Mouse (Mus musculus) spleen, postnatal 4 days (tissue): Measurements from ENCODE around the gene Sptbn1.
"Not testable (repeated sequence)": the region's sequence is repeated elsewhere in the genome, so short reads cannot be mapped to it uniquely, and the experiment has no call there.

ENCODE experiments used
- DNase-seq, 2 experiments: peaks; one replicate each; pipeline ENCODE4 v3.0.0; 2022; ENCODE audit warnings: low spot score in 2 of 2

Gene Sptbn1

GRCm38 (mm10) chr11:30256491-30256890 lies 11.5 kb downstream of the Sptbn1 start:
- DNase-seq, result no peak

GRCm38 (mm10) chr11:30255211-30255610 lies 12.8 kb downstream of the Sptbn1 start:
- DNase-seq, result not testable (repeated sequence)

- no peak for DNase-seq
These were observed 16.6 kb downstream of the Sptbn1 start for GRCm38 (mm10) chr11:30251294-30251904.

- DNase-seq, result no peak
These were observed 18.4 kb downstream of the Sptbn1 start for GRCm38 (mm10) chr11:30249452-30250016.

GRCm38 (mm10) chr11:30247106-30247505 lies 20.9 kb downstream of the Sptbn1 start:
- DNase-seq, result no peak

- no peak for DNase-seq
These were observed 21.8 kb downstream of the Sptbn1 start for GRCm38 (mm10) chr11:30246161-30246560.

- no peak for DNase-seq
These were observed 23.8 kb downstream of the Sptbn1 start for GRCm38 (mm10) chr11:30244172-30244571.

GRCm38 (mm10) chr11:30243591-30243990 lies 24.4 kb downstream of the Sptbn1 start:
- no peak for DNase-seq

GRCm38 (mm10) chr11:30240861-30241260 lies 27.1 kb downstream of the Sptbn1 start:
- DNase-seq, result no peak

- DNase-seq, result no peak
These were observed 30.0 kb downstream of the Sptbn1 start for GRCm38 (mm10) chr11:30237960-30238359.

- no peak for DNase-seq
These were observed 31.2 kb downstream of the Sptbn1 start for GRCm38 (mm10) chr11:30236681-30237242.

- no peak for DNase-seq
These were observed 32.3 kb downstream of the Sptbn1 start for GRCm38 (mm10) chr11:30235666-30236065.

- no peak for DNase-seq
These were observed 32.8 kb downstream of the Sptbn1 start for GRCm38 (mm10) chr11:30235218-30235617.

GRCm38 (mm10) chr11:30233946-30234345 lies 34.0 kb downstream of the Sptbn1 start:
- no peak for DNase-seq

- no peak for DNase-seq
These were observed 35.9 kb downstream of the Sptbn1 start for GRCm38 (mm10) chr11:30232082-30232481.

- DNase-seq, result no peak
These were observed 36.6 kb downstream of the Sptbn1 start for GRCm38 (mm10) chr11:30231336-30231735.

- no peak for DNase-seq
These were observed 37.6 kb downstream of the Sptbn1 start for GRCm38 (mm10) chr11:30230330-30230771.

- DNase-seq, result no peak
These were observed 41.2 kb downstream of the Sptbn1 start for GRCm38 (mm10) chr11:30226756-30227155.

GRCm38 (mm10) chr11:30224599-30224998 lies 43.4 kb downstream of the Sptbn1 start:
- DNase-seq, result no peak

- DNase-seq, result no peak
These were observed 45.3 kb downstream of the Sptbn1 start for GRCm38 (mm10) chr11:30222636-30223035.

- DNase-seq, result no peak
These were observed 46.9 kb downstream of the Sptbn1 start for GRCm38 (mm10) chr11:30221043-30221442.

GRCm38 (mm10) chr11:30218386-30218785 lies 49.6 kb downstream of the Sptbn1 start:
- no peak for DNase-seq

- no peak for DNase-seq
These were observed 50.5 kb downstream of the Sptbn1 start for GRCm38 (mm10) chr11:30217496-30217895.
